Mouse (Mus musculus) inflammation-experienced regulatory T-cells, adult 16 weeks (primary cell): Measurements from ENCODE around the gene Gm2381. TPM values are rescaled to one million over a fixed set of nuclear protein-coding genes. Genes with fewer than 3 reads are reported as not detected.

Source experiments
- polyA plus RNA-seq: library from polyadenylated mRNA; unstranded; fragments of 100-300 nt; shearing (Covaris generic); gene quantifications from one replicate; pipeline ENCODE4 v1.2.1, GENCODE M21; 2017

Gm2381 gene
- not detected for polyA plus RNA-seq

DNA sequence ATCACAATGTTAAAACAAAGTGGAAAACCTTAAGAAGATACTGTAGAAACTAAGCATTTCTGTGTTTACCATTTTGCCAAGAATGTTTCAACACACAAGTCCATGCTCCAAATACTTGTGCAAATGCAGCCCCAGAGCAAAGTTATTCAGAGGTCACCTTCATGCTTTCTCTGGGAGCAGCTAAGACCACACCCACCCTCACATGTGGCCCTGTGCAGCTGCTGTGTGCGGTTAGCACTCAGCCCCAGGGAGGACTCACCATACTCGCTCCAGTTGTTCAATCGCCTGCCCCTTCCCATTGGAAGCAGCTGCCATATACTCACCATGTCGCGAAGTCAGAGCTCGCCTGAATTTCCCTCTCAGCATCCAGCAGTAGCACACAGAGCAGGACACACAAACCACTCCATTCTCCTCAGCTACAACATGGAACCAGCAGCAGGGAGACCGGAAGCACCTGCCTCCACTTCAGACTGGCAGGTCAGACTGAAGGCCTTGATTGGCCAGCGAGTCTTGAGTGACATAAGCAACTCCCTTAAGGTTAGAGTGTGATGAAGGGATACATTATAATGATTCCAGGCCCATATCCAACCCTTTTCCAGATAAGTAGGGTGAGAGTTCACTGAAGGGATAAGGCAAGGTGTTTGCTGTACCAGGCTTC lies at the start of gene Gm2381:
Gene Gm2381 (minus strand): TSS at position 434 of the 658 bp plus-strand sequence.

GRCm38 (mm10) chr7:42793425-42793824 lies 73.6 kb downstream of the Gm2381 start, which contains the start of gene Vmn2r62:
Gene Vmn2r62, minus strand, starts transcription at chr7:42793525.

Other genes starting within 250 kb of the Gm2381 start
- 4.1 TPM for gene Zfp976, start 224.6 kb downstream of the Gm2381 start, polyA plus RNA-seq
- gene Zfp975, start 174.5 kb downstream of the Gm2381 start, polyA plus RNA-seq, result 5.8 TPM
- gene Gm17067, start 140.2 kb downstream of the Gm2381 start, polyA plus RNA-seq, result not detected
- gene Vmn2r62, start 73.7 kb downstream of the Gm2381 start, polyA plus RNA-seq, result not detected
- not detected for gene Vmn2r63, start 66.6 kb upstream of the Gm2381 start, polyA plus RNA-seq
- gene Gm9268, start 151.5 kb upstream of the Gm2381 start, polyA plus RNA-seq, result not detected
- gene Zfp936, start 247.0 kb upstream of the Gm2381 start, polyA plus RNA-seq, result not detected